Mouse (Mus musculus) right cerebral cortex, postnatal 10 days (tissue): ENCODE data around the gene Zfp213.

Source experiments
- DNase-seq, 2 experiments: peaks; one replicate each; pipeline ENCODE4 v3.0.0; 2021; ENCODE audit warnings: low spot score in 2 of 2

Zfp213 gene

DNA sequence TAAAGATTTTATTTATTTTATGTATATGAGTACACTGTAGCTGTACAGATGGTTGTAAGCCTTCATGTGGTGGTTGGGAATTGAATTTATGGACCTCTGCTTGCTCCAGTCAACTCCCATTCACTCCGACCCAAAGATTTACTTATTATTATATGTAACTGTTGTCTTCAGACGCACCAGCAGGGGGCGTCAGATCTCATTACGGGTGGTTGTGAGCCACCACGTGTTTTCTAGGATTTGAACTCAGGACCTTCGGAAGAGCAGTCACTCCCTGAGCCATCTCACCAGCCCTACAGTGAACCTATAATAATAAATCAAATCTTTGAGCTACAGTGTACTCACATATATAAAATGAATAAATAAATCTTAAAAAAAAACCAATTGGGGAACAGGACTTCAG, 8.0 kb upstream of the Zfp213 start:
- DNase-seq: no peak

DNA sequence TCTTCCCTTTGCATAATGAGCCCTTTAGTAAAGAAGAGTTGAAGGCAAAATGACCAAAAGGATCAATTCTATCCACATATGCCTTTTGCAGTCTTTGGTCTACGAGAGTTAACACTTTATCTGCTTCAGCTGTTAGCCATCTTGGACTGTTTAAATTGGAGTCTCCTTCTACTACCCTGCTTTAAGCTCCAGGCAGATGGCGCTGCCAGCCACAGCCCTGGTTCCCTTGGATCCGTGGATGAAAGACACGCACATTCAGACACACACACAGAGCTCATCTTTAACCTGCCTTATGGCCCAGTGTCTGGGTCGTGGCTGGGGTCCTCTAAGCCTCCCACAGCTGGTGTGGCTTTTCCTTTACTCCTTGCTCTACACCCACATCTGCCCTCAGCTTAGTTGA, 7.0 kb upstream of the Zfp213 start:
- DNase-seq: no peak

DNA sequence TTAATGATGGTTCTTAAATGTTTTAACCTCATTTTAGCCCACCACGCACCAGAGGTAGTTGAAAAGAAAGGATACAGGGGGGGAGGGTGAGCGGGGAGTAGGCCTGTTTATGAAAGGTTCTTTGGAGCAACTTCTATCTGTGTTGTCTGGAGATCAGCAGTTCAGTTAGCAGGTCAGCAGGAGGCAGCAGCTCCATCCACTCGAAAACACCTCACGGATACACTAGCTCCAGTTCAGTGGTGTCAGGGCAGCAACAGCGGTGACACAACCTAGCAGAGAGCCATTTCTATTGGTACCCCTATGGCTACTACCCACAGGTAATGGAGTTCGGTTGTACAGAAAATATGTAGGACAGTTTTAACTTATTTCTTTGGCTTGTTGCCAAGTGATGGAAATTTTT, 6.0 kb upstream of the Zfp213 start:
- DNase-seq: no peak

GRCm38 (mm10) chr17:23568370-23568769, 4.3 kb upstream of the Zfp213 start:
- no peak for DNase-seq

DNA sequence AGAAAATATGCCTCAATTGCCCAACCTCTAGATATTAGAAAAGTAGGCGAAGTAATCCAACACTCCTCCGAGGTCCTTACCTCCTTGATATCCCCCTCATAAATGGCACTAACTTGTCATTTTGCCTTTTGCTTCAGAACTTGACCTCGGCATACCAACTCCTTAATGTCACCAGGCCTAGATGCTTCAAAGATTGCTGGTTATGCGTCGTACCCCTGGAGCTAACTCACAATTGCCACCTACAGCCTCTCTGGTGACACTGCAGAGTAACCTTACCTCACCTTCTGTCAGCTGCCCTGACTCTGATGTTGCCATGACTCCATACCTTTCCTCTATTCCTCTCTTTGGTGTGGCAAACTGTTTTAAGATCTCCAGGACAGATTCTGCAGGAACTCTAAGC, 2.7 kb upstream of the Zfp213 start:
- DNase-seq: no peak

DNA sequence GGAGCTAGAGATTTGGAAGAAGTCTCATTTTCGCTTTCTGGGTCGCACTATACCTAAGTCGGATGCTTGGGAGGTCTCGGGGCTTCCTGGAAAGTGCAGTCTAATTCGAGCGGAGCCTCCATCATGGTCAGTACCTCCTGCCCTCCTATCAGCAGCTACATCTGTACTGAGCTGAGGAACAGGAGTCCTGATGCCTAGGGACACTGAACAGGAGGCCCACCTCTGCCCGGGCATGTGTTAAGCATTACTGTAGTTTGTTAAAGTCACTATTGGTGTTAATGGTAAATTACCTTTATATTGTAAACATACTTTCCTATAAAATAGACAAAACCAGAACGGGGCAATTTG, 304 bp upstream of the Zfp213 start:
- DNase-seq: no peak

GRCm38 (mm10) chr17:23559767-23560166, 4.3 kb downstream of the Zfp213 start:
- DNase-seq: no peak

- no peak for DNase-seq
Measured at GRCm38 (mm10) chr17:23555243-23555916, 8.7 kb downstream of the Zfp213 start.

DNA sequence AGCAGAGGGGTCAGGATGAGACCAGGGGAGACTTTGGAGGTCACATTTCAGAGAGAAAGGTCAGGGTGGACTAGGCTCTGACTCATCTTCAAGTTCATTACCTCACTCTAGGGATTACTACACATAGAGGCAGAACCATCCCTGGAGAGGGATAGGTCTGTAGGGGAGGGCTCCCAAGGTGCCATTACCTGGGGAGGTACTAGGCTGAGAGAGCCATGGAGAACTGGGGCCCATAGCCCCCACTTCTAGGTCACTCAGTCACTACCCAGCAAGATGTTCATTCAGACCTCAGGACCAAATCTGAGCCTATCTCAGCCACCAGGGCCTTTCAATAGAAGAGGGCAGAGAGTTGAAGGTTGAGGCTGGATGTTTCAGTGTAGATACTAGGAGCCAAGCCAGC, 9.7 kb downstream of the Zfp213 start:
- DNase-seq: no peak

DNA sequence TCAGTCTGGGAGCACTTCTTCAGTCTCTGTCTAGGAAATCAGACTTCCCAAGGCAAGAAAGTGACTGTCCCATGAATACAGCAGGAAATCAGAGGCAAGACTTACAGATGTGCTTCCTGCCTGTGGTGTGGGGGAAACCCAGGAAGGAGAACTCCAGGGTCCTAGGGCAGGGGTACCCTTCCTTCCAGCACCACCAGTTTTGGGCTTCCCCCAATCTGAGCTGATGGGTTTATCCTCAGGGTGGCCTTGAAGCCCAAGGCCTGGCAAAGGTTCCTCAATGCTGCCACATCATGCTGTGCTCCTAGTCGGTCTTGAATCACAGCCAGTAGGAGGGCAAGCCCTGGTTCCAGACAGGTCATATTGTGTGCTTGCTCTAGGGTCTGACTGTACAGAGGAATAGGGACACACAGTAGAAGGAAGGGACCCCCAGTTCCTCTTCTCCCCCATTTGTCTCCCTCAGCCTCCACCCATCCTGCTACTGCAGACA, 10.4 kb downstream of the Zfp213 start:
- no peak for DNase-seq

DNA sequence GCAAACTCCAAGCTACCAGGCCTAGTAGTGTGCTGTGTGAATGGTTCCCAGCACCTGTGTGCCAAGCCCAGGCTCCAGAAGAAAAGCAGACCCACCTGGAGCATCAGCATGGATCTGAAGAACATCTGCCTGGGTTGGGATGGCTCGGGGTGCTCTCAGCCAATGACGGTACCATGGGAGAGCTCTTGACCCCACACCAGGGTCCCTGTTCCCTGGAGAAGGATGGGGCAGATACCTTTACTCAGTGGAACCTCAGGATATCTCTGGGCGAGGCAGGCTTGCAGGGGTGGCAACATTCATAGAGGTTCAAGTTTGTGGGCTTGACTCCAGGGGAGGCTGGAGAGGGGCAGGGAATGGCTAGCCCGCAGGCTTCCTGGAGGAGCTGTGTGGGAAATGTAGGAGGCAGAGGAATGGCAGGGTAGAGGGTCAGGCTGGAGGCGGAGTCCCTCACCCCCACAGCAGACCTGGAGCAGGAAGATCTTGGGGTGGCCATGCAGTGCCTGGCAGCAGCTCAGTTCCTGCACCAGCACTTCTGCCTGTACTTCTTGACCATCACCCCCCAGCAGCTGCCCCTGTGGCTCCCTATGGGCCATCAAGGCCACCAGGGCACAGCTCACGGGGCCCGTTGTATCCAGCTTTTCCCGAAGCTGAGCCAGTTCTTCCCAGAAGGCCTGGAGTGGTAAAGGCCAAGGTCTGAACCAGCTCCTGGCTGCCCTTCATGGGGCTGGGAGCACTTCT, 11.0 kb downstream of the Zfp213 start:
- DNase-seq: no peak

DNA sequence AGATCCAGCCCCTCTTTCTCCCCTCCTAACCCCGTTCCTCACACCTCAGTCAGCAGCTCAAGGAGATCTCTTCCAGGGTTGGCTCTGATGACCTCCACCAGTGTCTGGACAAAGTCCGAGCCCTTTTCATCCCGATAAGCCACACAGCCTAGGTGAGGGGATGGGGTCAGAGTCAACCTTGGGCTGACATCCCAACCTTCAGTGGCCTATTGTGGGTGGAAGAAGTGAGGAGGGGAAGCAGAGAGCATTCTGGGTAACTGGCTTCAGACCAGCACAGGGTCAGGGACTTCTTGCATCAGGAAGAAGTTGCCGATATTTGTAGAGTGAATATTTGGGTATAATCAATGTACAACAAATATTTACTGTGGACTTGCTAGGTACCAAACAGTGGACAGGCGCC, 12.1 kb downstream of the Zfp213 start:
- DNase-seq: no peak

GRCm38 (mm10) chr17:23551416-23551815, 12.6 kb downstream of the Zfp213 start:
- no peak for DNase-seq

- DNase-seq: no peak
Measured at GRCm38 (mm10) chr17:23550856-23551255, 13.2 kb downstream of the Zfp213 start.

DNA sequence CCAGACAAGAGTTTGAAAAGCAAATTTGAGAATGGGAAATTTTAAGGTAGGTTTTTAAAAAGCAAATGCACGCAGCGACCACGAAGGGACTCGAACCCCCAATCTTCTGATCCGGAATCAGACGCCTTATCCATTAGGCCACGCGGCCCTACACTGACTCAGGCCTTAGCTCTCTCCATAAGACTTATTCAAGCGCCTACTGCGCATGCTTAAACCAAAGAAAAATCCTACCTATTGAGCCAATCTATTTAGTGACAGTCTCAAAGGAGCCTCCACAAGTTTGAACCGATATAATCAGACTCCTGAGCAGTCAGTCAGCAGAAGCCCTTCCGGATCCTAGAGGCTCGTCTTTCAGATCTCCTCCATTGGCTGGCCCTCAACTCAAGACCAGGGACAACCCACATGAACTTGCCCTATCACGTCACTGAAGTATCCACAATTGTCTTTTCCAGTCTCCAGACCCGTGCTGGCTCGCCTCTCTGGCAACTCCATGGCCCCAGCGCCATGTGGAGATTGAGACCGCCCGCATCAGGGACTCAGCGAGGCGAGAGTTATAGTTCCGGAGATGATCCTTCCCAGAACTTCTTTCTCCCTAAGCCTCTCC, 13.7 kb downstream of the Zfp213 start:
- DNase-seq: peak; percentile 93

DNA sequence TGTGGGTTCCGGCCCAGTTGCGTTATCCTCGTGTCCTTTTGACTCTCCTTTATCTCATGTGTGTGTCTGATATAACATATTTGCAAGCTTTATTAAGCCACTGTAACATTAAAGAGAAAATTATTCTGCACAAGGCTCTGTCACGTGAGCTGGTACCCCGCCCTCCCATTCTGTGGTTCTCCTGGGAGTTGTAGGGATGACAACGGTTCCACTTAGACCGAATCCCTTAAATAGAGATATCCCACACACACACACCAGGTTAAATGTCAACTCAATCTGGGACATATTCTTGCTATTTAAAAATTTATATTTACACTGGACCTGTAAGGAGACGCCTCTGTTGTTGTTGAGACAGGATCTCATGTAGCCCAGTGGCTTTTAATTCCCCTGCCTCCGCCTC, 14.6 kb downstream of the Zfp213 start:
- peak in 1 of 2 experiments; percentile 61 for DNase-seq

- peak; percentile 82 to 89 for DNase-seq
Measured at GRCm38 (mm10) chr17:23548615-23549014, 15.4 kb downstream of the Zfp213 start.

- DNase-seq: peak in 1 of 2 experiments; percentile 21
Measured at GRCm38 (mm10) chr17:23547681-23548443, 16.2 kb downstream of the Zfp213 start.

- DNase-seq: peak; percentile 87 to 88
Measured at GRCm38 (mm10) chr17:23546702-23547505, 17.1 kb downstream of the Zfp213 start.

GRCm38 (mm10) chr17:23546333-23546701, 17.7 kb downstream of the Zfp213 start:
- DNase-seq: peak; percentile 81 to 86

GRCm38 (mm10) chr17:23545841-23546240, 18.2 kb downstream of the Zfp213 start:
- DNase-seq: peak in 1 of 2 experiments; percentile 32
